Mouse (Mus musculus) induced T-regulatory cell, adult 2 months (primary cell): ENCODE data around the gene Sepsecs.

ENCODE experiments used
- DNase-seq: peaks from one replicate; pipeline ENCODE4 v3.0.0-alpha.2; 2012; ENCODE audit warnings: low read depth

Gene Sepsecs

DNA sequence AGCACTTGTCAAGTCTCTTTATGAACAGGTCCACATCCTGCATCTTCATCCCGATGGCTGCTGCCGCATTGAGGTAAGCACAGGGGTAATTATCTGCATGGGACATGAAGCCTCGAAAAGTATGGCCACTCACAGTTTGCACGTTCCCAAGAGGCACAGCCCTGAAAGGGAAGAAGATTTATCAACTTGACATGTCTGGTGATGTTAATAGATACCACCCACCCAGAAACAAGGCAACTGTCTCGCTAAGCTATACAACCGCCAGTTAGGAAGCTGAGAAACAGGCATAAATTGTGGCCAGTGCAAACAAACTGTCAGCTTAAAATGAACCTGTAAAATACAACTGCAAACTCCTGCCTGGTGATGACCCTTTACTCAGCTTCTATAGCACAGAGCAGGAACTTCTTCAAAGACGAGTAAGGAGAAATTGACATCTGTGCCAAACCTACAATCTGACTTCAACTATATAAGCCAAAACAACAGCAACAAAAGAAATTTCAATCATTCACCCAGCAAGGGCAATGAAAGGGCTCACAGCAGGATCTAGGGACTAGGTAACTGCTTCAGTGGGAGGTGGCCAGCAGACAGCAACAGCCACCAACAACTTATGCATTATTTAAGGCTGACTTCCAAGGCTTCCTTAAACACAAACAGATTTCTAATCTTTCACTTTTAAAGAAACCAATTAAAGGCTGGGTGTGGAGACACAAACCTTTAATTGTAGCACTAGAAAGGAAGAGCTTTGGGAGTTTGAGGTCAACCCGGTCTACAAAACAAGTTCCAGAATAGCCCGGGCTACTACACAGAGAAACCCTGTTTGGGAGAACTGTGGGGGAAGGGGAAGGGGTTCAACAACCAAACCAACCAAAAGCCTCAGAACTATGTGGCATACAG, 25.3 kb downstream of the Sepsecs start:
- no peak for DNase-seq

DNA sequence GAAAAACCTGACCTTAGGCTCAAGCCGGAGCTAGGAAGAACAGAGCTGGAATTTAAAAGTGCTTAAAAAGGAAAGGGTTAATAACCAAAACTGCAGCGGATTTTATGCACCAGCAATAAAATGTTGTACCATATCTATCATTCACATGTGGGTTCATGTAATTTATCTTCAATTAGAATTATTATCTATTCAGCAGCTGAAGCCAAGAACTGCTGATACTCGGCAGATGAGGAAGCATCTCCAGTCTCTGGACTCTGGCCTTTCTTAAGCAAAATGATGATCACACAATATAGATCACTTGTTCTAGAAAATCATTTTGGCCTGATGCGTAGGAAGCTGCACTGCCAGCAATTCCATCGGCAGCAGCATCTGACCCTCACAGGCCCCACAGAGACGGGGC, 27.8 kb downstream of the Sepsecs start:
- DNase-seq = no peak

DNA sequence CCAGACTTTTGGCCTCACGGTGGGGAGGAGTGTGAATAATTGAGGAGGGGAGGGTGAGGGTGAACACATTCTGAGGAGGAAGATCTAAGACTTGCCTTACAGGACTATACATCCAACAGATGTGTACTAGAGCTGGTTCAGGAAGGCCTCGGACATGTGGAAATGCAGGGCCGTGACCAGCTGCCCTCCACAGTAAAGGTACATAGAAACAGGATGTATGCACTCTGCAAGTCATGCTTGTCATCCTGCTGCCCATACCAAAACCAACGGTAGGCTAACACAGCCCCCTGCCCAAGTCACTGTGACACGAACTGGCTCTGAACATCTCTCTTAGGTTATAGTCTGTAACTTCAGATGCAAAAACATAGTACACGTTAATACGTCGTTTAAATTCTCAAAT, 30.6 kb downstream of the Sepsecs start:
- DNase-seq = no peak

DNA sequence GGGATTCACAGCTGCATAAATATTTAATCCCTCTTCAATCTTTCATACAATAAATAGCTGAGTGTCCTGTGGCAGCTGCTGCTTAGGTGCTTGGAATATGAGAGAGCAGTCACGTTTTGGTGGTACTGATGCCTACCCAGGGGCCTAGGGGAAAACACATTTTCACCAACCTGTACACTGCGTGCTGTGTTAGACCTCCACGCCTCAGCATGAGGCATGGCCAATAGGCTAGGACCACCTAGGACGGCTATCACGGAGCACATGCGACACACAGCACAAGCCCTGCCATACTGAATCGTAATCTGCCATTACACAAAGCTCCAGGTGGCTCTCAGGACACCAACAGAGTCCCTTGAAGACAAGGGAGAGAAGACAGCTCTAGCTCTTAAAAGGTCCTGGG, 31.5 kb downstream of the Sepsecs start:
- DNase-seq = no peak

DNA sequence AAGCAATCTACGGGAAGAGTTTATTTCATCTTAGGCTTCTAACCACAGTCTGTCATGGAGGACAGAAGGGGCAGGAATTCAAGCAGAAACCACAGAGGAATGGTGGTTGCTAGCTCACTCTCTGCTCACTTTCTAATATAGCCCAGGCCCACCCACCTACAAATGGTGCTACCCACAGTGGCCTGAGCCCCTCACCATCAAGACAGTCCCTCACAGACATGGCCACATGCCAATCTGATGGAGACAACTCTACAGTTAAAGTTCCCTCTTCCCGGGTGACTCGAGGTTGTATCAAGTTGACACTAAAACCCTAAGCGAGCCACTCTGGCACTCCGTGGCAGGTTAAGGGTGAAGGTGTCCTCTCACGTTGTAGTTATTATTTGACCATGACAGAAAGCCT, 32.6 kb downstream of the Sepsecs start:
- DNase-seq = no peak

DNA sequence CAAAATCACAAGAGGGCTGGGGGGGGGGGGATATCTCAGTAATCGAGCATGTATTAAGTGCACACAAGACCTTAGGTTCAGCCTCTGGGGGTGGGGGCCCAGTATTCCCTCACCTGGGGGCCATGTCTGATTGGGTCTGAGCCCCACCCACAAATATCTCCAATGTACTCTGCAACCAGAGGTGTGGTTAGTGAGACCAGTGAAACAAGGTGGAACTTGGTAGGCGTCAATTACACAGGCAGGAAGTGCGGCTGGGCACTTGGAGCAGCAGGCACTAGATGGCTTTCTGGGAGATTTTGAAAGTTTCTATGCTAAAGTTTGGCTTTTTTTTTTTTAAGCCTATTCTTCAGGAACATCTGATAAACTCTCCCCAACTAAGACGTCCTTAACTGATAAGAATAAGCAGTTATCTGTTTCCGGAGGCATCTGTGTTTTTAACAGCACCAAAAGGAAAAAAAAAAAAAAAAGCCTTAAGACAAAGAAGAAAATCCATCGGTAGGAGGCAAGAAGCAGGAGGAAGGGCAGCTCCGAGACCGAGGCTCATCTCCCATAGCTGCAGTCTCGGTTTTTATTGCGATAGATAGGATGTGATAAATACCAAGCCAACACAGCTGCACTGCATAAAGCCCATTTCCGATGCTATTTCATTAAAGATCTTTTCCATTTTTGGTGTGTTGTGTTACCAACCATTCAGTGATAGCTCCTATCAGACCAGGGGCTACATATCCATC, 33.3 kb downstream of the Sepsecs start:
- no peak for DNase-seq

DNA sequence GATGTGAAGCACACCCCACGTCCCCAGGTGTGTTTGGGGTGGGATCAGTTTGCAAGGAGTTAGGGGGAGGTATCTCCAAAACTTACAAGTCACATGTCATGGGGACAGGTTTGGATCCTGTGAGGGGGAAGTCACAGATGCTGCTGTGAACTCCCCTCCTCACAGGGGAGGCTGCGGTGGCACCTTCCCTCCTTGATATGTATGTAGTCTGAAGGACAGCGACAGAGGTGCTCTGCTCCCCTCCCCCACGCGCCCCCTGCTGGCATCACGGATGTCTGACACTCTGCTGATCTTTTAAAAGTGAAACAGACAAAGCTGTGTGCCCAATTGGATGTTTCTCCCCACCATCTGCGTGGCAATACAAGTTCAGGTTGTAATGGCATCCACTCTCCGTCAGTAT, 35.5 kb downstream of the Sepsecs start:
- DNase-seq = peak; percentile 80

DNA sequence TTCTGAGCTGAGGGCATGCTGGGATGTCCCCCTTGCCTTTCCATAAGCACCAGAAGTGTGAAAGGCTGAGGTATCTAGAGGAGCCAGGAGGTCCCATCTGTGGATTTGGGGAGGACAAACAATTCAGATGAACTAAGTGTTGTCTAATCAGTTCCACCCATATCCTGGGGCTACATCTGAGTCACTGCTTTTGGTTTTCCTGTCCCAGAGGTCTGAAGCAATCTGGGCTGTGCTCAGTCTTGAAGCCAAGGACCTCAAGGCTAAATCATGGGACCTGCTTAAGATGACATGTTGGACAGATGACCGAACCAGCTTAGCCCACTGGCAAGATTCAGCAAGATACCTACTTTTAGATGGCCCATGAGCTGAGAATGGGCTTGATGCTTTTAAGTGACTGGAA, 39.0 kb downstream of the Sepsecs start:
- DNase-seq = no peak

DNA sequence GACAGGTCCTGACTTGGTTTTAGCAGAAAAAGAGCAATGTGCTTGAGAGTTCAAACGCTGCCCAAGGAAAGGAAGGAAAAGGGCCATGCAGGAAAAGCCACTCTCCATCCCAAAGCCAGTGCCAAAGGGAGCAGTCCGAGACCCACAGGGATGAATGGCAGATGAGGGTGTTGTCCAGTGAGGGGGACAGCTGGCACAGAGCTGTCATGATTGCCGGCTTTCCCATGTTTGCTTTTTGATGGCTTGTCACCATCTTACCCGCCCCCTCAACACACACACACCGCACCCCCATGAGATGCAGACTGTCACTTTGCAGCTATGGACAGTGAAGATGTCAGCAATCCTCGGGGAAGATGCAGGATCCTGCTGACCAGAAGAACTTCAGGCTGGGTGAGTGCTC, 40.3 kb downstream of the Sepsecs start:
- no peak for DNase-seq

DNA sequence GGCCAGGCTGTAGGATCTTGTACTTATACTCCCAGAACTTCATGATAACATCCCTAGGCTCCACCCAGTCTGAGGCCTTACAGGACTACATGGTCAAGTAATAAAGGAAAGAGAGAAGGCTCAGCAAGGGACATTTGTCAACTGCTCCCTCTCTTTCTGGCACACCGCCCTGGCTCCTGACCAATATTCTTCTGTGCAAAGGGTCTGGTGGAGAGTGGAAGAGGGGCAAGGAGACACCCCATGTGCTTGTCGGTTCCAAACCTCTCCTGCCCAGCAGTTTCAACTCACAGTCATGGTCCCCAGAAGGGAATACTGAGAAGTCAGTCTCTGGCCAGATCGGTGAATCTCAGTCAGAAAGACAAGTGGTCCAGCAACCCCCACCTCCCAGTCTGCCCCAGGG, 40.7 kb downstream of the Sepsecs start:
- DNase-seq = no peak

DNA sequence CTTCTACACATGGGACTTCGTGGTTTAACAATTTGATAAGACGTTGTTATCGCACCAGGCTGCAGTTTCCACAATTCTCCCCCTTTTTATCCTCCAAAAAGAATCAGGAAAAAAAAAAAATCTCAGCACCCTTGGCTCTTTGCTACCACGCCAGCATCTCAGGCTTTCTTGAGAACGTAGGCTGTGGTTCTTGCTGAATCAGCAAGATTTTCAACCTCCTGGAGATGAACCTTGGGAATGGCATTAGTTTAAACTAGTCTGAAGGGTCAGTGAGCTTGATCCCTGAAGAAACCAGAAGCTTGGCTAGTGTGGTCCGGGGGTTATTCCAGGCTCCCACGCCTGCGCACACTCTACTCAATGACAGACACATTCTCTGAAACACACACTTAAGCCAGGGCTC, 41.8 kb downstream of the Sepsecs start:
- DNase-seq = no peak

DNA sequence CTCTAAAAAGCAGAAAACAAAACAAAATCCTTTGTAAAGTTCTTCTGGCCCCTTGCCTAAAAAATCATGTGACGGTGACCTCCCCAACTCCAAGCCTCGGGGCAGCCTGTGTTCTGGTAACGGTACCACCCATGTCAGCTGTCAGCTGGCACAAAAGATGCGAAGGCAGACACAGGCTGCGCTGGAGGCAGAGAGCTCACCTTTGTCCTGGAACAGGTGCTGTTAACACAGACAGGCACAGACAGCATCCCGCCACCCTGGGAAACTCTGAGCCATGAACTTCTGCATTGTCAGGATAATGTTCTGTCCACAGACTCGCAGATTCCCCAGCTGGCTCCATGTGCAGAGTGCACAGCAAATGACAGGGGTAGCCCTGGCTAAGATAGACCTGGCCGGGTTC, 43.4 kb downstream of the Sepsecs start:
- DNase-seq = no peak

DNA sequence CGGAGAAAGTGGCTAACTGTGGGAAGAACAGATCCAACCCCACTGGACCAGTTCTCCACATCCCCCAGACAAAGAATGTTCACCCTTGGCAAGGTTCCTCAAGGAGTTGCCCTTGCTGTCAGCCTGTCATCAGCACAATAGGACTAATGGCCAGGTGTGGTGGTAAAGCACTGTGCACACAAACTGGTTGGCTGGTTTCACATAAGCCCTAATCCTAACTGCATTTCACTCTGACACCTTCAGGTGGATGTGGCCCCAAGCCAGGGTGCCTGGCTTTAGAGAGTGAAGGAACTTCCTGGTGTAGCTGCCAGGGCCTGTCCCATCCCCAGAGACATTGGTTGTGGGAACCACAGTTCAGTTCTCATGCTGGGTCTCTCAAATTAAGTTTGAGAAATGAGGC, 44.6 kb downstream of the Sepsecs start:
- no peak for DNase-seq

DNA sequence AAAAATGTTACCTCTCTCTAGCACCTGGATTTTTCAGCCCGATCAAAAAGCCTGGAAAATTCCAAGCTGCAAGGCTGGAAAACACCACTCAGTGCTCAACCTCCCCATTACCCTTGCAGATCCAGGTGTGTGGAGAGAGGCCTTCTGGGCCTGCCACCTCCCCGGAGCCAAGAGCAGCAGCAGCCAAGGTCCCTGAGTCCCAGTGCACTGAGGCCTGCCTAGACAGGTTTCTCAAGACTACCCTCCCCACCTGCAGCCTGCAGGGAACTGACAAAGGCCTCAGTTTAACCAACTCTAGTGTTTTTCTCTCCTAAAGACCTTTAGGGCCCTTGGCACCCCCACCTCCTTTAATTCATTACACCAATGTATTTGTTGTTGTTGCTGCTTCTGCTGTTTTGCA, 46.4 kb downstream of the Sepsecs start:
- DNase-seq = no peak

DNA sequence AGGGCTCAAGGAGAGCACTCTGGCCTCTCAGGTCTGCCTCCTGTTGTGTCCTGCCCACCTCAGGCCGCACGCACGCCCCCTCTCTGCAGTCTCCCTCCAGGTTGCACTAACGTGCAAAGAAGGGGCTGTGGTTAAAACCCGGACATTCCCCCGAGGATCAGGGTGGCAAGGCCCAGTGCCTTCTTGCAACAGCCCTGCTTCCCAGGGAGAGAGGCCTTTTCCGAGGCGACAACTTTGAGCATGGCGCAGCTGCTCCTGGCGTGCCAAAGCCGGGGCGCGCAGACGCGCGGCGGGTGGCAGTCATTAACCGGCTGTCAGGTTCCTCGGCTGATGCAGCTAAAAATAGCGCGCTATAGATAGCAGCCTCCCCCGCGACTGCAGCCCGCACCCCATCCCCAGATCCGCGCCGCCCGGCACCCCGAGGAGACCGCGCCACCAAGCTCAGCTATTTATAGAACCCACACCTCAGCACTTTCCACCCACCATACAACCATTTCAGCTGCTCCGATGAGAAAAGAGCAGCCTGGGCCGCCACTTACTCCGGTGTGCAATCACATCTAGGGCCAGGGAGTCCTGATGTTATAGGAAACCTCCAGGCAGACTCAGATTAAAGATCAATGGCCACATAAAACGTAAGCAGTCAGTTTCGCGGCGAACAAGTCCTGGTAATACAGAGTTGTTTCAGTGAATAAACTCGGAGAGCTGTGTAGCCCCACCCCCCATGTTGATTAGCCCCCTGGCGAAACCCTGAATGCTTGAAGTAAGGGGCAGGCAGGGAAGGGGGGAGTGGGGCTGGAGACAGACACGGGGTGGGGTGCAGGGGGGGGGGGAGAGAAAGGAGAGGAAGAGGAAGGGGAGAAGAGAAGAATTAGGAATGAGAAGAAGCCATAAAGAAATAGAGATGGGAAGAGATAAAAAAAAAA, 50.9 kb downstream of the Sepsecs start:
- peak; percentile 57 for DNase-seq

DNA sequence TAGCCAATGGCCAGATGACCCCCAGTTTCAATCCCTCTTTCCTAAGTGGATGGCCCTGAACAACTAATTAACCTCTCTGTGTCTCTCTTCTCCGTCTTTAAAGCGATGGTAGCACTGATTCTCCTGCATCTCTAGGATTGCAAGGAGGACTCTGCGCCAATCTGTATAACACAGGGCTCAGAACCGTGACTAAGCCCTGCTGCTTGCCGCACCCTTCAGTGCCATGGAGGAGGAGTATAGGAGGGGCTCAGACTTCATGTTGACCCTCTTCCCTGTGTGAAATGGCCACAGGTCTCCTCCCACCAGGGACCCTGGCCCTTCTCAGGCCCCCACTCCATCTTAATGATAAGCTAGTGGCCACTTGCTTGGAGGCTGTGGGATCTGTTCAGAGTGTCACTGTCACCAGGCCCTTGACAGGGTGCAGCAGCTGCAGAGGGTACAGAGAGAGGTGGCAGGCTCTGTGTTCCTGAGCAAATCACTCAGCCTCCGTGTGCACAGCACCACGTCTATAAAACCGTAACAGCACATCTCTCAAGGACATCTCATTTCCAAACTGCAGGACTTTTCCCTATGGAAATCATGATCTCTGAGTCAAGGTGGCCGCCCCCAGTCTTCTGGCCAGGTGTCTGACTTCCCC, 51.7 kb downstream of the Sepsecs start:
- no peak for DNase-seq

DNA sequence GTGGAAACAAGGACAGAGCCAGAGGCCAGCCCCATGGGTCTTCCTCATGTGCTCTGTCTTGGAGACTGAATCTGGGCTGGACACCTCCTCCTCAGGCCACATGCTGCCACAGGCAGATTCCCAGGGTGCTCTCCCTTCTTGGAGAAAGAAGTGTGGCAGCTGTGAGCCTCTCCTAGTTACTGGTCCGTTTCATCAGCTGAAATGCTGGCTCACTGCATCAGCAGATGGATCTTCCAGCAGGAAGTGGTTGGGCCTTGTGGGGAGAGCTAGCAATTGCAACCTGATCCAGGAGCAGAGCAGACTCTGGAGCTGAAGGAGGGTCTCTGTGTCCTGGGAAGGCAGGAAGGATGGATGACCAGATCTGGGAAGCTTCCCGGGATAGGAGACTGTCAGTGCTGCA, 53.0 kb downstream of the Sepsecs start:
- DNase-seq = no peak

DNA sequence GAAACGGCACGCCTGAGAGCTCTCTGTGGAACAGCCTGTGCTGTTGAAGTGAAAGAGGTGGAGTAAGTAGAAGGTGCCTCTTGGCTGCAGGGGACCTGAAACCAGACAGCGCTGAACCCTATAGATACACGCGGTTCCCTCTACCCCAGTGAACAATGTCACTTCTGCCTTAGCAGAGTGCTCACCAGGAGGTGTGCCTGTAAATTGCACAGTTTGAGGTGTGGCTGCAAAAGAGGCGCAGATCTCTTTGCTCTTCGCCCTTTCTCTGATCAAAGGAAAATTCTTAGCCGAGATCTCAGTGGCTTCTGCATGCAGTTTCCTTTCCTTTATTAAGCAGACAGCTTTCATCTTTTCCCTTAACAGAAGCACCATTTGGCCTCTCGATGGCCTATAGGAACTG, 54.1 kb downstream of the Sepsecs start:
- DNase-seq = no peak

DNA sequence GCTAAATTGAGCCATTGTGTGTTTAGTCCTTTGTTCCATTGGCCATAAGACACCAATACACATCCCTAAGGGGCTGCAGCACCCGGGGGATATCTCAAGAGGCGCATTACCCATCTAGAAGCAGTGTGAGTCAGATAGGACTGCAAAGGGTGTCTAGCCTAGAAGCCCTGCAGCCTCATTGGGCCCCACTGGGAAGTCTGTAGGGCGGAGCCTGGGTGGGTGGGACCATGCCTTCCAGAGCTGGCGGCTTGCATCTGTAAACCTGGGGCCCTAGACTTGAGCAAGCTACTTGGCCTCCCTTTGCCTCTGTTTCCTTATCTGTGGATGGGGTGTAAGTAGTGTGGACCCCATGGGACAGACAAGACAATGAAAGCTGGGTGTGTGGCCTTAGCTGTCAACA, 54.8 kb downstream of the Sepsecs start:
- no peak for DNase-seq

DNA sequence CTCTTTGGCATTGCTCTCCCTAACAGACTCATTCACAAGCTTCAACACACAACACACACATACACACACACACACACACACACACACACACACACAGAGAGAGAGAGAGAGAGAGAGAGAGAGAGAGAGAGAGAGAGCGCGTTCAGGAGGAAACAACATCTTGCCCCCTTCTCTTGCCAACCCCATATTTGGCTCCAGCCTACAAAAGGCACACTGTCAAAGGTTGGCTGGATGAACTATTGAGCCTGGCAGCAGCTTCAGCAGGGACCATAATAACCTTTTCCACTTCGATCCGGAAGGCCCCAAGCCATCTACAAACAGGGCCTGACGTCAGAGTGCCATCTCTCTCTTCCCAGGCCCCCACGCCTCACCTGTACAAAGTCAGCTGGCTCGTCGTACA, 56.7 kb downstream of the Sepsecs start:
- no peak for DNase-seq

DNA sequence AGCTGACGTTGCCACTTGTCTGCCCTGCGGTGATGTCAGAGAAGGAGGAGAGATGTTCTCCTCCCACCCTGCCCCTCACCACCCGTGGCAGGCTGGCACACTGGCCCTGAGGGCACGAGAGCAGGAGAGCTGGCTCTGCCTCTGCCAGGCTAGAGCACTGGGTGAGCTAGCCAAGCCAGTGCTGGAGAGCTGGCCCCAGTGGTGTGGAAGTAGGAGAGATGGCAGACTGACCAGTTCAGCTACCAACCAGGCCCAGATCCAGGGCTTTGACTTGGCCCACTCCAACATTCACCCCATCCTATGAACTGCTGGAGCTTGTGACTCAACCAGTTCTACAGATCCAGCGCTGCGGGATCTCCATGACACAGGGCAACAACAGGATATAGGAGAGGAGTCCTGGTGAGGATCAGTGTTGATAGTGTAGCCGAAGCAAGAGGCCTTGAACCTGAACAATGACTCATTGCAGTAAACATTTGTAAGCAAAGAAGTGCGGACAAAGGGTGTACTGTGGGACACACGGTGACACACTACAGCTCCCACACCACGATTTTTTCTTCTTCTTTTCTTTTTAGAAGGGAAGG, 58.1 kb downstream of the Sepsecs start:
- no peak for DNase-seq

DNA sequence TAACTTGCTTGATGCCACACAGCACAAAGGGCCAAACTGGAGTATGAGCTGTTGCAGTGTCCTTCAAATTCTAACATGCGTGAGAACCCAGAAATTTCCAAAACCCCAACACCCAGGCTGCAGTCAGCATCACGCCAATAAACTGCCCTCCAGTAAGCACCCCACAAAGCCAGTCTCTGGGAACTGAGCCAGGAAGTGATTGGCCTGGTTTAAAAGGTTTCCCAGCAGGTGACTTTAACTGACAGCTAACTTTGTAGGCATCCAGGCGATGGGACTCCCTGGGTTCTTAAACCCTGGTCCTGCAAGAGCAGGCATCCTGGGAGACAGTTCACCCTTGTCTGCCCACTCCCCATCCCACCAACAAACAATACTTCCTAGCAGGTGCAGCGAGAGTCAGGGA, 59.2 kb downstream of the Sepsecs start:
- DNase-seq = no peak
